ENCODE assay signal across 23 mouse cellular contexts in genomic region chr10:66694549-66695285, GRCm38 (mm10).
"Had no signal": no experiment of that assay in that cellular context is flagged by ENCODE, and none has a peak within 500 bp of the region (broad histone marks: within the 10 kb centered on the region; RNA-seq: fewer than 3 reads in every experiment).

No protein-coding gene starts in this region.

- ATAC-seq: liver, embryonic 12.5 days had no signal

- H3K4me2 ChIP-seq: limb, embryonic 13.5 days; liver, embryonic 12.5 days; liver, embryonic 15.5 days; lung, embryonic 15.5 days; midbrain, embryonic 11.5 days; neural tube, embryonic 12.5 days; neural tube, embryonic 15.5 days had no signal

- H3K27ac ChIP-seq: limb, embryonic 10.5 days; limb, embryonic 13.5 days; liver, embryonic 12.5 days; liver, embryonic 15.5 days; lung, embryonic 15.5 days; neural tube, embryonic 12.5 days; neural tube, embryonic 15.5 days; stomach, postnatal 0 days had no signal

- H3K4me1 ChIP-seq: limb, embryonic 10.5 days; limb, embryonic 13.5 days; liver, embryonic 12.5 days; liver, embryonic 15.5 days; lung, embryonic 15.5 days; megakaryocyte, embryonic 14.5 days; neural tube, embryonic 12.5 days; neural tube, embryonic 15.5 days had no signal

- DNase-seq: kidney, adult 9 months; kidney, postnatal 36 days; layer of hippocampus, postnatal 36 days; liver; lung, adult 18-20 months; lung, postnatal 10 days; lung, postnatal 36 days; midbrain, embryonic 14.5 days; right cerebral cortex, adult 18-20 months; right cerebral cortex, postnatal 14 days; right cerebral cortex, postnatal 4 days; thymus, adult 18-20 months; thymus, postnatal 36 days had no signal

- H3K36me3 ChIP-seq: limb, embryonic 10.5 days; limb, embryonic 13.5 days; liver, embryonic 12.5 days; liver, embryonic 15.5 days; lung, embryonic 15.5 days; neural tube, embryonic 12.5 days; neural tube, embryonic 15.5 days had no signal

- H3K9me3 ChIP-seq: limb, embryonic 10.5 days; lung, embryonic 15.5 days; neural tube, embryonic 15.5 days had no signal

- H3K27me3 ChIP-seq: limb, embryonic 13.5 days; liver, embryonic 12.5 days; liver, embryonic 15.5 days; lung, embryonic 15.5 days; megakaryocyte, embryonic 14.5 days; neural tube, embryonic 12.5 days; neural tube, embryonic 15.5 days had no signal

- H3K9ac ChIP-seq: limb, embryonic 13.5 days; liver, embryonic 12.5 days; liver, embryonic 15.5 days; lung, embryonic 15.5 days; neural tube, embryonic 12.5 days; neural tube, embryonic 15.5 days had no signal

- H3K4me3 ChIP-seq: limb, embryonic 10.5 days; limb, embryonic 13.5 days; liver, embryonic 12.5 days; liver, embryonic 15.5 days; lung, embryonic 15.5 days; megakaryocyte, embryonic 14.5 days; neural tube, embryonic 12.5 days; neural tube, embryonic 15.5 days had no signal
